Comparison of ENCODE assay signal across 33 mouse cellular contexts in genomic region chrX:38039666-38040065, GRCm38 (mm10). TPM values are rescaled to one million over a fixed set of nuclear protein-coding genes. Genes with fewer than 3 reads are reported as not detected.
DNase-seq lines count a peak whose midpoint lies in the region; ATAC-seq lines count a peak whose summit lies in the region.
"Had no signal": no experiment of that assay in that cellular context is flagged by ENCODE, and none has a peak within 500 bp of the region (broad histone marks: within the 10 kb centered on the region; RNA-seq: fewer than 3 reads in every experiment).

No protein-coding gene starts in this region.

- H3K27ac ChIP-seq in kidney, embryonic 16.5 days (ENCODE audit: low read length), result no peak overlapping the region
- H3K27ac ChIP-seq: embryonic facial prominence, embryonic 12.5 days; embryonic facial prominence, embryonic 15.5 days; gastrocnemius, adult 2 months; heart, embryonic 10.5 days; heart, embryonic 13.5 days; hindbrain, embryonic 14.5 days had no signal

- H3K9ac ChIP-seq in kidney, embryonic 16.5 days (replicated peaks; ENCODE audit: low read length), result no peak overlapping the region
- H3K9ac ChIP-seq: embryonic facial prominence, embryonic 12.5 days; embryonic facial prominence, embryonic 15.5 days; forebrain, postnatal 0 days; heart, embryonic 13.5 days; hindbrain, embryonic 14.5 days had no signal

- no peak overlapping the region for H3K4me2 ChIP-seq in kidney, embryonic 16.5 days (replicated peaks; ENCODE audit: low read depth, low read length)
- H3K4me2 ChIP-seq: embryonic facial prominence, embryonic 12.5 days; embryonic facial prominence, embryonic 15.5 days; heart, embryonic 13.5 days; hindbrain, embryonic 14.5 days had no signal

- no peaks in the 10 kb centered on the region for H3K4me1 ChIP-seq in kidney, embryonic 16.5 days (ENCODE audit: insufficient read depth, low read length)
- H3K4me1 ChIP-seq: embryonic facial prominence, embryonic 12.5 days; embryonic facial prominence, embryonic 15.5 days; heart, embryonic 10.5 days; heart, embryonic 13.5 days had no signal

- no peaks in the 10 kb centered on the region for H3K9me3 ChIP-seq in kidney, embryonic 16.5 days (ENCODE audit: low read length)
- H3K9me3 ChIP-seq: embryonic facial prominence, embryonic 12.5 days; embryonic facial prominence, embryonic 15.5 days; G1E; heart, embryonic 10.5 days; heart, embryonic 13.5 days had no signal

- H3K27me3 ChIP-seq in kidney, embryonic 16.5 days (ENCODE audit: insufficient read depth, low read length), result no peaks in the 10 kb centered on the region
- H3K27me3 ChIP-seq: CH12.LX; embryonic facial prominence, embryonic 12.5 days; embryonic facial prominence, embryonic 15.5 days; heart, embryonic 13.5 days; Patski had no signal

- WGBS in kidney, embryonic 16.5 days, result 92% methylated on average over 5 of the region's 5 CpGs

- no peak for ATAC-seq in kidney, embryonic 16.5 days (ENCODE audit: low FRiP score, low TSS enrichment)
- ATAC-seq: forebrain, embryonic 14.5 days; forebrain, postnatal 0 days; intestine, postnatal 0 days; Patski had no signal

- no peak overlapping the region for H3K4me3 ChIP-seq in kidney, embryonic 16.5 days (ENCODE audit: low read length)
- H3K4me3 ChIP-seq: embryonic facial prominence, embryonic 12.5 days; embryonic facial prominence, embryonic 15.5 days; gastrocnemius, adult 2 months; heart, embryonic 10.5 days; heart, embryonic 13.5 days had no signal

- DNase-seq in adrenal gland, adult 2 months, result peak; percentile 54
- DNase-seq in adrenal gland, postnatal 4 days (ENCODE audit: low spot score in 2 of 2), result no peak
- DNase-seq in ovary, postnatal 36 days (ENCODE audit: low spot score), result peak; percentile 7
- DNase-seq in ovary, postnatal 14 days (ENCODE audit: low spot score), result no peak
- DNase-seq in adrenal gland, postnatal 10 days, result peak; percentile 13
- DNase-seq in adrenal gland, postnatal 36 days, result peak; percentile 53 to 59
- DNase-seq: B cell, adult 2 months; cerebellum, adult 18-20 months; cerebellum, adult 9-10 months; cerebellum, postnatal 14 days; forebrain, postnatal 0 days; gastrocnemius, adult 2 months; gastrocnemius, postnatal 14 days; heart, adult 18-20 months; heart, postnatal 14 days; heart, postnatal 4 days had no signal

- no peaks in the 10 kb centered on the region for H3K36me3 ChIP-seq in kidney, embryonic 16.5 days (ENCODE audit: insufficient read depth, low read length)
- H3K36me3 ChIP-seq: embryonic facial prominence, embryonic 12.5 days; embryonic facial prominence, embryonic 15.5 days; G1E; heart, embryonic 10.5 days; heart, embryonic 13.5 days had no signal

RNA-seq across cellular contexts. Expression of gene Btg1-ps2, which starts 3.2 kb away (rescaled TPM):
- total RNA-seq in adrenal gland, adult 2 months (2021), result not detected
- 0.51 TPM in 1 of 2 replicates, not detected in the other for polyA plus RNA-seq in adrenal gland, adult 2 months (2012; rRNA removed)
- total RNA-seq in adrenal gland, postnatal 4 days (2021), result not detected
- not detected for total RNA-seq in adrenal gland, postnatal 10 days (2021)
- total RNA-seq in adrenal gland, postnatal 36 days (2021), result not detected
- not detected in 2 replicates for polyA plus RNA-seq in kidney, embryonic 16.5 days (2015; fragmentation: Nextera tagmentation; extraction: Ambion mirVana)
- total RNA-seq: CH12.LX; forebrain, postnatal 0 days; G1E; gastrocnemius, adult 2 months; gastrocnemius, postnatal 14 days; gastrocnemius, postnatal 4 days; heart, adult 18-20 months; heart, postnatal 14 days; heart, postnatal 4 days had no signal
- polyA plus RNA-seq: embryonic facial prominence, embryonic 12.5 days; embryonic facial prominence, embryonic 15.5 days; forebrain, embryonic 11.5 days; forebrain, embryonic 14.5 days; forebrain, postnatal 0 days; frontal cortex, adult 2 months; G1E; heart, embryonic 10.5 days; heart, embryonic 13.5 days; heart, embryonic 16.5 days; hindbrain, embryonic 11.5 days; hindbrain, embryonic 14.5 days; intestine, embryonic 14.5 days; intestine, postnatal 0 days; Patski had no signal

RNA-seq across cellular contexts. Expression of gene Btg1-ps1, which starts 21.1 kb away (rescaled TPM):
- not detected for total RNA-seq in adrenal gland, adult 2 months (2021)
- not detected in 2 replicates for polyA plus RNA-seq in adrenal gland, adult 2 months (2012; rRNA removed)
- total RNA-seq in adrenal gland, postnatal 4 days (2021), result not detected
- total RNA-seq in adrenal gland, postnatal 10 days (2021), result not detected
- not detected for total RNA-seq in adrenal gland, postnatal 36 days (2021)
- not detected in 2 replicates for polyA plus RNA-seq in kidney, embryonic 16.5 days (2015; fragmentation: Nextera tagmentation; extraction: Ambion mirVana)
- total RNA-seq: CH12.LX; forebrain, postnatal 0 days; G1E; gastrocnemius, adult 2 months; gastrocnemius, postnatal 14 days; gastrocnemius, postnatal 4 days; heart, adult 18-20 months; heart, postnatal 14 days; heart, postnatal 4 days had no signal
- polyA plus RNA-seq: embryonic facial prominence, embryonic 12.5 days; embryonic facial prominence, embryonic 15.5 days; forebrain, embryonic 11.5 days; forebrain, embryonic 14.5 days; forebrain, postnatal 0 days; frontal cortex, adult 2 months; G1E; heart, embryonic 10.5 days; heart, embryonic 13.5 days; heart, embryonic 16.5 days; hindbrain, embryonic 11.5 days; hindbrain, embryonic 14.5 days; intestine, embryonic 14.5 days; intestine, postnatal 0 days; Patski had no signal

RNA-seq across cellular contexts. Expression of gene Rhox10, which starts 26.6 kb away (rescaled TPM):
- not detected for total RNA-seq in adrenal gland, adult 2 months (2021)
- polyA plus RNA-seq in adrenal gland, adult 2 months (2012; rRNA removed), result not detected in 2 replicates
- total RNA-seq in adrenal gland, postnatal 4 days (2021), result not detected
- total RNA-seq in adrenal gland, postnatal 10 days (2021), result not detected
- not detected for total RNA-seq in adrenal gland, postnatal 36 days (2021)
- polyA plus RNA-seq in kidney, embryonic 16.5 days (2015; fragmentation: Nextera tagmentation; extraction: Ambion mirVana), result not detected in 2 replicates
- total RNA-seq: CH12.LX; forebrain, postnatal 0 days; G1E; gastrocnemius, adult 2 months; gastrocnemius, postnatal 14 days; gastrocnemius, postnatal 4 days; heart, adult 18-20 months; heart, postnatal 14 days; heart, postnatal 4 days had no signal
- polyA plus RNA-seq: embryonic facial prominence, embryonic 12.5 days; embryonic facial prominence, embryonic 15.5 days; forebrain, embryonic 11.5 days; forebrain, embryonic 14.5 days; forebrain, postnatal 0 days; frontal cortex, adult 2 months; G1E; heart, embryonic 10.5 days; heart, embryonic 13.5 days; heart, embryonic 16.5 days; hindbrain, embryonic 11.5 days; hindbrain, embryonic 14.5 days; intestine, embryonic 14.5 days; intestine, postnatal 0 days; Patski had no signal

RNA-seq across cellular contexts. Expression of gene Rhox11, which starts 45.3 kb away (rescaled TPM):
- not detected for total RNA-seq in adrenal gland, adult 2 months (2021)
- not detected in 2 replicates for polyA plus RNA-seq in adrenal gland, adult 2 months (2012; rRNA removed)
- total RNA-seq in adrenal gland, postnatal 4 days (2021), result not detected
- total RNA-seq in adrenal gland, postnatal 10 days (2021), result not detected
- not detected for total RNA-seq in adrenal gland, postnatal 36 days (2021)
- polyA plus RNA-seq in kidney, embryonic 16.5 days (2015; fragmentation: Nextera tagmentation; extraction: Ambion mirVana), result not detected in 2 replicates
- total RNA-seq: CH12.LX; forebrain, postnatal 0 days; G1E; gastrocnemius, adult 2 months; gastrocnemius, postnatal 14 days; gastrocnemius, postnatal 4 days; heart, adult 18-20 months; heart, postnatal 14 days; heart, postnatal 4 days had no signal
- polyA plus RNA-seq: embryonic facial prominence, embryonic 12.5 days; embryonic facial prominence, embryonic 15.5 days; forebrain, embryonic 11.5 days; forebrain, embryonic 14.5 days; forebrain, postnatal 0 days; frontal cortex, adult 2 months; G1E; heart, embryonic 10.5 days; heart, embryonic 13.5 days; heart, embryonic 16.5 days; hindbrain, embryonic 11.5 days; hindbrain, embryonic 14.5 days; intestine, embryonic 14.5 days; intestine, postnatal 0 days; Patski had no signal

Comparison
In these comparisons a context has a peak if more than half of its experiments do, and no peak if none do; other contexts are left out.
1. DNase-seq: peak in adrenal gland, adult 2 months (single experiment), ovary, postnatal 36 days (single experiment), adrenal gland, postnatal 10 days (single experiment) and adrenal gland, postnatal 36 days (2 of 2); none in adrenal gland, postnatal 4 days (0 of 2) and ovary, postnatal 14 days (single experiment).